Mouse (Mus musculus) stomach, embryonic 14.5 days (tissue): ENCODE data around the gene 5830473C10Rik. TPM values are rescaled to one million over a fixed set of nuclear protein-coding genes. Genes with fewer than 3 reads are reported as not detected.

Experiments
- ATAC-seq: fragments of 200-750 bp; cut with Nextera tagmentation; 2 replicates; pipeline ENCODE4 v1.8.0; 2017; ENCODE audit warnings: low read depth, moderate TSS enrichment; ENCODE audit not compliant: insufficient number of reproducible peaks, insufficient read depth, low FRiP score
- H3K27ac ChIP-seq: fragments of 300-500 bp; sonication (generic); 2 replicates; pipeline ENCODE4 v1.5.1; 2014; ENCODE audit warnings: mild to moderate bottlenecking, low read length, moderate library complexity, mixed read lengths
- H3K27me3 ChIP-seq: fragments of 300-500 bp; sonication (generic); 2 replicates; pipeline ENCODE4 v1.6.1; 2014; ENCODE audit warnings: low read length, control low read depth, mixed read lengths; ENCODE audit not compliant: control insufficient read depth, insufficient read depth
- H3K36me3 ChIP-seq: fragments of 300-500 bp; sonication (generic); 2 replicates; pipeline ENCODE4 v1.6.1; 2014; ENCODE audit warnings: mild to moderate bottlenecking, control low read depth, low read length, moderate library complexity, mixed read lengths; ENCODE audit not compliant: control insufficient read depth, insufficient read depth
- H3K4me1 ChIP-seq: fragments of 300-500 bp; sonication (generic); 2 replicates; pipeline ENCODE4 v1.6.1; 2014; ENCODE audit warnings: low read length, control low read depth, mixed read lengths; ENCODE audit not compliant: control insufficient read depth, insufficient read depth
- H3K4me2 ChIP-seq: fragments of 300-500 bp; sonication (generic); replicated peaks from 2 replicates; pipeline ENCODE4 v1.6.1; 2014; ENCODE audit warnings: low read depth, low read length, control low read depth
- H3K4me3 ChIP-seq: fragments of 300-500 bp; sonication (generic); 2 replicates; pipeline ENCODE4 v1.5.1; 2014; ENCODE audit warnings: low read depth, low read length, control low read depth
- H3K9ac ChIP-seq: fragments of 300-500 bp; sonication (generic); replicated peaks from 2 replicates; pipeline ENCODE4 v1.6.1; 2014; ENCODE audit warnings: low read depth, mild to moderate bottlenecking, control low read depth, low read length, moderate library complexity, mixed read lengths
- H3K9me3 ChIP-seq: fragments of 300-500 bp; sonication (generic); 2 replicates; pipeline ENCODE4 v1.6.1; 2016; ENCODE audit warnings: low read depth, low read length, control low read depth; ENCODE audit not compliant: control insufficient read depth
- WGBS: fragments of 180-500 bp; shearing (Covaris S2); extraction: QIAGEN DNeasy Blood & Tissue Kit; methylation state at CpG from one replicate; pipeline ENCODE4 v1.1.7; 2014; 5-methylcytosine and 5-hydroxymethylcytosine counted together
- polyA plus RNA-seq: library from polyadenylated mRNA; unstranded; fragments of >200 nt; fragmentation: Nextera tagmentation; extraction: Ambion mirVana; gene quantifications from 2 replicates; pipeline ENCODE4 v1.2.1, GENCODE M21; 2014

5830473C10Rik gene
- polyA plus RNA-seq, 1 experiment from 2014 or later: 0.19 TPM

GRCm38 (mm10) chr5:90586511-90586910 is 25.6 kb downstream of the 5830473C10Rik start:
- WGBS: 82% methylated on average over 5 of the region's 5 CpGs
- Histone ChIP-seq H3K4me2 (no peak overlapping the region), H3K4me1 (no peaks in the 10 kb centered on the region), H3K27me3 (no peaks in the 10 kb centered on the region), H3K9me3 (no peaks in the 10 kb centered on the region), H3K27ac (no peak overlapping the region), H3K9ac (no peak overlapping the region), H3K36me3 (no peaks in the 10 kb centered on the region), H3K4me3 (no peak overlapping the region)
- no peak for ATAC-seq

GRCm38 (mm10) chr5:90588104-90588503 is 27.2 kb downstream of the 5830473C10Rik start:
- H3K4me1 ChIP-seq: no peaks in the 10 kb centered on the region
- WGBS: 89% methylated on average over 5 of the region's 5 CpGs
- no peaks in the 10 kb centered on the region for H3K9me3 ChIP-seq
- no peaks in the 10 kb centered on the region for H3K27me3 ChIP-seq
- H3K4me2 ChIP-seq: no peak overlapping the region
- no peak for ATAC-seq
- no peak overlapping the region for H3K27ac ChIP-seq
- no peak overlapping the region for H3K4me3 ChIP-seq
- H3K9ac ChIP-seq: no peak overlapping the region
- no peaks in the 10 kb centered on the region for H3K36me3 ChIP-seq

- Histone ChIP-seq H3K4me2 (peak overlapping the region; percentile 64), H3K9me3 (no peaks in the 10 kb centered on the region), H3K27ac (no peak overlapping the region), H3K4me3 (peak overlapping the region; percentile 31), H3K9ac (0 out of 2 replicates have a peak overlapping the region, but pooled peaks have one; percentile 30), H3K4me1 (no peaks in the 10 kb centered on the region), H3K36me3 (no peaks in the 10 kb centered on the region), H3K27me3 (no peaks in the 10 kb centered on the region)
- 24% methylated on average over 25 of the region's 25 CpGs for WGBS
- peak; percentile 72; the same call in 1 of the 2 replicates for ATAC-seq
Measured at GRCm38 (mm10) chr5:90588708-90589595, 28.0 kb downstream of the 5830473C10Rik start.

GRCm38 (mm10) chr5:90590676-90591075 is 29.8 kb downstream of the 5830473C10Rik start:
- Histone ChIP-seq H3K9ac (no peak overlapping the region), H3K36me3 (no peaks in the 10 kb centered on the region), H3K4me3 (no peak overlapping the region), H3K9me3 (no peaks in the 10 kb centered on the region), H3K4me1 (no peaks in the 10 kb centered on the region), H3K27ac (no peak overlapping the region), H3K4me2 (no peak overlapping the region), H3K27me3 (no peaks in the 10 kb centered on the region)
- 87% methylated on average over 10 of the region's 10 CpGs for WGBS
- ATAC-seq: no peak

DNA sequence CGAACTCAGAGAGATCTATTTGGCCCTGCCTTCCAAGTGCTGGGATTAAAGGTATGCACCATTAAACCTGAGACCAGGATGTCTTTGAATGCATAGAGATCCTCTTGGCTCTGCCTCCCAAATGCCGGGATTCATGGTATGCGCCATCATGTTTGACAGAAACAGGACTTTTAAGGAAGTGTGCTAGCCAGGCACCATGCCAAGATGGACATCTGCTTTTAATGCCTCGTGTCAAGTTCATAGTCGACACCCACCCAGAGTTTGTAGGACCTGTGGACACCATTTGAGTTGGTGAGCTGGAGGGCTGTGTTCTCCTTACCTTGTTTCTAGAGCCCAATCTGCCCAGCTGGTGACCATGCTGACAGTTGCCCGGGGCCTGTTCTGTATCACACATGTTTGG is 31.0 kb downstream of the 5830473C10Rik start:
- Histone ChIP-seq H3K36me3 (no peaks in the 10 kb centered on the region), H3K4me1 (no peaks in the 10 kb centered on the region), H3K27ac (no peak overlapping the region), H3K4me2 (no peak overlapping the region), H3K4me3 (no peak overlapping the region), H3K9me3 (no peaks in the 10 kb centered on the region), H3K27me3 (no peaks in the 10 kb centered on the region), H3K9ac (no peak overlapping the region)
- WGBS: 79% methylated on average over 6 of the region's 6 CpGs
- no peak for ATAC-seq

- no peak for ATAC-seq
- Histone ChIP-seq H3K4me2 (no peak overlapping the region), H3K27me3 (no peaks in the 10 kb centered on the region), H3K9me3 (no peaks in the 10 kb centered on the region), H3K9ac (no peak overlapping the region), H3K4me3 (no peak overlapping the region), H3K36me3 (no peaks in the 10 kb centered on the region), H3K27ac (no peak overlapping the region), H3K4me1 (no peaks in the 10 kb centered on the region)
- 79% methylated on average over 13 of the region's 13 CpGs for WGBS
Measured at GRCm38 (mm10) chr5:90594945-90595344, 34.0 kb downstream of the 5830473C10Rik start.

DNA sequence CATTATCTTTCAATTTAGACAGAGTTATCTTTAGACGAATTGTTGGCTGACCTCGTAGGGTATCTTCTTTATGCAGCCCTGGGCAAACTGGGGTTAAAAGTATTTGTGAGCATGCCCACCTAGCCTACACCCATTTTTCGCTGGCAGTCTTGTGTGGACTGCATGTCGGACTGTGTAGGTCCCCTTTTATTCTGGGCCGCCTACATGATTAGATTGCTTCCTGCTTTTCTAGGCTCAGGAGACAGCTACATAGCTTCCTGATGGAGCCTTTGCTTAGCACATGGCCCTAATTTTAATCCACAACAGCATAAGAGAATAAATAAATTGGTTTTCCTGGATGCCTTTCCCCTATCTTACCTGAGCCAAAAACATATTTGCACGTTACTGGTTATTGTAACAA is 35.2 kb downstream of the 5830473C10Rik start:
- no peak for ATAC-seq
- Histone ChIP-seq H3K4me3 (no peak overlapping the region), H3K27ac (no peak overlapping the region), H3K36me3 (no peaks in the 10 kb centered on the region), H3K27me3 (no peaks in the 10 kb centered on the region), H3K9me3 (no peaks in the 10 kb centered on the region), H3K9ac (no peak overlapping the region), H3K4me1 (no peaks in the 10 kb centered on the region), H3K4me2 (no peak overlapping the region)
- 79% methylated on average over 6 of the region's 6 CpGs for WGBS

DNA sequence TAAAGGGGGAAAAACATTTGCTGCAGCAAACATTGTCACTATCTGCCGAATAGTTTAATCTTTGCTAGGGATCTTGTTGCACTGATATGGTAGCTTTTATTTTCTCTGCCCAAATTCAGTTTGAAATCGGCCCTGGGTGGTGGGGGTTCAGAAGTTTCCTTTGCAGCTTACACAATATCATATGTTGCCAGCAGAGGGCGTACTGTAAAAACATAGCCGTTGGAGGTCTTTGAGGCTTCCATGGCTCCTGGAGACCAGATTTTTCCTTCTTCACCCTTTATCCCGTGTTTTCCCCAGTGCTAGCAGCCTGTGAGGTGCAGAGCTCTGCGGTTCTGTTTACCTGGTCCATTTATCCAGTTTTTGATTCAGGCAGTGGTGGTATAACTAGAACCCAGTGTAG is 40.6 kb downstream of the 5830473C10Rik start:
- Histone ChIP-seq H3K36me3 (no peaks in the 10 kb centered on the region), H3K4me1 (no peaks in the 10 kb centered on the region), H3K9me3 (no peaks in the 10 kb centered on the region), H3K4me3 (no peak overlapping the region), H3K9ac (no peak overlapping the region), H3K27me3 (no peaks in the 10 kb centered on the region), H3K4me2 (no peak overlapping the region), H3K27ac (no peak overlapping the region)
- ATAC-seq: no peak
- 21% methylated on average over 6 of the region's 6 CpGs for WGBS
